Mouse (Mus musculus) heart, postnatal 0 days (tissue): ENCODE data around the gene Pde4c.

Source experiments
- CTCF ChIP-seq: IDR thresholded peaks from 2 replicates; pipeline ENCODE4 v1.5.1; 2016; ENCODE audit warnings: antibody characterized with exemption, control low read depth, low read depth
- EP300 ChIP-seq: IDR thresholded peaks from 2 replicates; pipeline ENCODE4 v1.6.1; 2016; ENCODE audit warnings: antibody characterized with exemption, low read depth

DNA sequence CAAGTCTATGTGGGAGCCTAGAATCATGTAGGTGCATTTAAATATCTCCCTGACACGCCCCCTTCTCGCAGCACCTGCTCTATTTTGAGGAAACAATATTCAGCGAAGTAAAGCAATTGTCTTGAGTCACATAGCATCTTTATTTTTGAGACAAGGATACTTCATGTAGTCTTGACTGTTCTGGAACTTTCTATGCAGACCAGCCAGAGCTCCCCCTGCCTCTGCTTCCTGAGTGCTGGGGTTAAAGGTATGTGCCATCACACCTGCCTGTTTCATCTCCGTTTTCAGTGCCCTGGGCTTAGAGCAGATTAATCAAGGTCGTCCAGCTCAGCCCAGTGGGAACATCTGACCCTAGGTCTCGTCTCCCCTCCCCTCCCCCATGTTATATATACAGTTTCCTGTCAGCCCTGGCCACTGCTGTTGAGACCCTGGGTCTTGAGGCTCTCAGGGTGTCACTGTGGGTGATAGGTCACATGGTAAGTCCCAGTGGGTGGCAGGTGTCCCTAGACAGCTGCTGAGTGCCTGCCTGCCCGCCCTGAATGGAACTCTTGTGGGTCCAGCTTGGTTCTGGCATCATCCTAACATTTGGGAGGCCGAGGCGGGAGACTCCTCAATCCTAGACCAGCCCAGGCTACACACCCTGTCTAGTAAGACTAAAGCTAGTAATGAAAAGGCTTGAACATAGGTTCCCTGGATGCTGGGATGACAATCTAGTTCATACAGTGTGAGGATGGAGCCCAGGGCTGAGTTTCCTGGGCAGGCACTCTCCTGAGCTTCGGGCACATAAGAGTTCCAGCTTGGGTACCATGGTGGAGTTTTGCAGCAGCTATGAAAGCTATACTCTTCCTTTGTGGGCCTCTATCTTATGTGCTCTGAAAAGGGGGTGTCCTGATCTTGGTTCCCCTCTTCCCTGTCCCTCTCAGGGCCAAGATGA is 22.2 kb upstream of the Pde4c start:
- TF ChIP-seq CTCF (no peak), EP300 (no peak)
